Mouse (Mus musculus) hindbrain, embryonic 11.5 days (tissue): Measurements from ENCODE around the gene Sys1. TPM values are rescaled to one million over a fixed set of nuclear protein-coding genes. Genes with fewer than 3 reads are reported as not detected.

Experiments used
- ATAC-seq: fragments of 200-750 bp; cut with Nextera tagmentation; 2 replicates; pipeline ENCODE4 v1.8.0; 2017; ENCODE audit warnings: mild to moderate bottlenecking, moderate TSS enrichment, moderate library complexity; ENCODE audit not compliant: low FRiP score
- DNase-seq: peaks from one replicate; pipeline ENCODE4 v3.0.0-alpha.2; 2015; ENCODE audit warnings: low spot score
- H3K27ac ChIP-seq: fragments of 300-500 bp; sonication (generic); 2 replicates; pipeline ENCODE4 v1.5.1; 2014; ENCODE audit warnings: mild to moderate bottlenecking, low read depth, low read length
- H3K27me3 ChIP-seq: fragments of 300-500 bp; sonication (generic); 2 replicates; pipeline ENCODE4 v1.6.1; 2014; ENCODE audit warnings: mild to moderate bottlenecking, low read length, moderate library complexity, mixed read lengths; ENCODE audit not compliant: control insufficient read depth, insufficient read depth
- H3K36me3 ChIP-seq: fragments of 300-500 bp; sonication (generic); 2 replicates; pipeline ENCODE4 v1.6.1; 2014; ENCODE audit warnings: mild to moderate bottlenecking, low read length, moderate library complexity, mixed read lengths; ENCODE audit not compliant: control insufficient read depth, insufficient read depth
- H3K4me1 ChIP-seq: fragments of 300-500 bp; sonication (generic); replicated peaks from 2 replicates; pipeline ENCODE4 v1.6.1; 2014; ENCODE audit warnings: low read length, mixed read lengths; ENCODE audit not compliant: control insufficient read depth, insufficient read depth
- H3K4me2 ChIP-seq: fragments of 300-500 bp; sonication (generic); replicated peaks from 2 replicates; pipeline ENCODE4 v1.6.1; 2014; ENCODE audit warnings: mild to moderate bottlenecking, low read depth, low read length
- H3K4me3 ChIP-seq: fragments of 300-500 bp; sonication (generic); 2 replicates; pipeline ENCODE4 v1.5.1; 2014; ENCODE audit warnings: low read depth, low read length
- H3K9ac ChIP-seq: fragments of 300-500 bp; sonication (generic); 2 replicates; pipeline ENCODE4 v1.6.1; 2014; ENCODE audit warnings: low read depth, low read length
- H3K9me3 ChIP-seq: fragments of 300-500 bp; sonication (generic); 2 replicates; pipeline ENCODE4 v1.6.1; 2016; ENCODE audit warnings: low read length; ENCODE audit not compliant: control insufficient read depth
- WGBS: fragments of 180-500 bp; shearing (Covaris S2); extraction: QIAGEN DNeasy Blood & Tissue Kit; methylation state at CpG from one replicate; pipeline ENCODE4 v1.1.7; 2014; 5-methylcytosine and 5-hydroxymethylcytosine counted together
- polyA plus RNA-seq: library from polyadenylated mRNA; unstranded; fragments of >200 nt; fragmentation: Nextera tagmentation; extraction: Ambion mirVana; gene quantifications from 2 replicates; pipeline ENCODE4 v1.2.1, GENCODE M21; 2014

Gene Sys1
- polyA plus RNA-seq, 1 experiment from 2014 or later, result 72.2 TPM

DNA sequence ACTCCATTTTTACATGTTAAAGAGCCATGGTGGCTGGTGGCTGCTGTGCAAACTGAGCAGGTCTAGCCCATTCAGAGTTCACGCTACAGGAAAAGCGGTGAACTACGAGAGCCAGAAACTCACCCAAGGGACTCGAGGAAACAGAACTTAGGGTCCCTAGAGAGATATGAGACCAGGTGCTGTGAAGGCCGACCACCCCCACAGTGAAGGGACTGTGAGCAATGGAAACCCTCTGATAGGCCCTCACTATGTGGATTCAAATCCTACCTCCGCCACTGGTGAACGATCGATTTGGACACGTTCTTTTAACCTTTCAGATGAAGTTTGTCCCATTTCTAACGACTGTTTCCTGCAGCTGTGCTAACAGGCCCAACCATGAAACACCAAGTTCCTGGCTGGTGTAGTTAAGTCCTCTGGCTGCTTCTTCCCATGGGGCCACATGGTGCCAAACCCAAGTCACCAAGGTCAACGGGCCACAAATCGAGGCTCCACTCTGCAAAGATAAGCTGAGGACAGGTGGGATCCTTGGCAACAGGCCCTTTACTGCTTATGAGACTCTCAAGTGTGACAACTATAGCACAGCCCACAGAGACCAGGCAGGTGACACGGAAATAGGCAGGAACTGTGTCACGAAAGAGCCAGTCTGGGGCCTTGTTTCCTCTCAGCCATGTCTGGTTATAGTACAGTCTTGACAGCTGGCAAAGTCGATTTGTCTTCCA, 33.9 kb upstream of the Sys1 start:
- H3K9me3 ChIP-seq, result no peaks in the 10 kb centered on the region
- H3K27ac ChIP-seq, result no peak overlapping the region
- H3K4me1 ChIP-seq, result no peaks in the 10 kb centered on the region
- no peak overlapping the region for H3K4me2 ChIP-seq
- H3K4me3 ChIP-seq, result no peak overlapping the region
- ATAC-seq (no peak), DNase-seq (no peak)
- no peaks in the 10 kb centered on the region for H3K27me3 ChIP-seq
- WGBS, result 91% methylated on average over 15 of the region's 15 CpGs
- H3K36me3 ChIP-seq, result no peaks in the 10 kb centered on the region
- H3K9ac ChIP-seq, result no peak overlapping the region

GRCm38 (mm10) chr2:164423464-164423863, 33.3 kb upstream of the Sys1 start:
- Histone ChIP-seq H3K4me1 (no peaks in the 10 kb centered on the region), H3K36me3 (no peaks in the 10 kb centered on the region), H3K9me3 (no peaks in the 10 kb centered on the region), H3K4me3 (no peak overlapping the region), H3K27me3 (no peaks in the 10 kb centered on the region), H3K4me2 (no peak overlapping the region), H3K9ac (no peak overlapping the region), H3K27ac (no peak overlapping the region)
- no peak for ATAC-seq
- 89% methylated on average over 11 of the region's 11 CpGs for WGBS
- no peak for DNase-seq

GRCm38 (mm10) chr2:164424406-164424805, 32.4 kb upstream of the Sys1 start:
- no peak for ATAC-seq
- WGBS, result 90% methylated on average over 8 of the region's 8 CpGs
- H3K4me3 ChIP-seq, result no peak overlapping the region
- H3K27ac ChIP-seq, result no peak overlapping the region
- H3K36me3 ChIP-seq, result peaks cover 2% of the 10 kb centered on the region; the same call in 1 of the 2 replicates
- H3K9me3 ChIP-seq, result no peaks in the 10 kb centered on the region
- DNase-seq, result no peak
- H3K4me1 ChIP-seq, result no peaks in the 10 kb centered on the region
- no peaks in the 10 kb centered on the region for H3K27me3 ChIP-seq
- H3K4me2 ChIP-seq, result no peak overlapping the region
- no peak overlapping the region for H3K9ac ChIP-seq

DNA sequence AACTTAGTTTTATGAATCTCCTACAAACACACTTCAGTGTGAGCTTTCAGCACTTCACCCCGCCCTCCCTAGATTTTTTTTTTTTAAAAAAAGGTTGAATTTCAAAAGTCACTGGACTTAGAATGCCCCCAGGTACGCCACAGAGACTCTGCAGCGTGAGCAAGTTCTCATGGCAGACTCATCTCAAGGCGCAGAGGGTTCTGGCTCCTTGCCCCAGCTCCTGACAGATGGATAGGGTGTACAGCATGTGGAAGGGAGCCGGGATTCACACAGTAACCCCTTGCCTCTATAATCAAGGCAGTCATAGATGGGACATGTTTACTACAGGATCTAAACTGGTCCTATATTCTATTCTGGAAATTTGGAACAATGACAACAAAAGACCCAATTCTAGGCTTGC, 31.4 kb upstream of the Sys1 start:
- H3K9me3 ChIP-seq, result no peaks in the 10 kb centered on the region
- H3K27ac ChIP-seq, result no peak overlapping the region
- DNase-seq, result no peak
- no peak for ATAC-seq
- no peaks in the 10 kb centered on the region for H3K4me1 ChIP-seq
- H3K27me3 ChIP-seq, result no peaks in the 10 kb centered on the region
- H3K9ac ChIP-seq, result no peak overlapping the region
- no peak overlapping the region for H3K4me3 ChIP-seq
- WGBS, result 88% methylated on average over 5 of the region's 5 CpGs
- H3K36me3 ChIP-seq, result peaks cover 2% of the 10 kb centered on the region; the same call in 1 of the 2 replicates
- H3K4me2 ChIP-seq, result no peak overlapping the region

DNA sequence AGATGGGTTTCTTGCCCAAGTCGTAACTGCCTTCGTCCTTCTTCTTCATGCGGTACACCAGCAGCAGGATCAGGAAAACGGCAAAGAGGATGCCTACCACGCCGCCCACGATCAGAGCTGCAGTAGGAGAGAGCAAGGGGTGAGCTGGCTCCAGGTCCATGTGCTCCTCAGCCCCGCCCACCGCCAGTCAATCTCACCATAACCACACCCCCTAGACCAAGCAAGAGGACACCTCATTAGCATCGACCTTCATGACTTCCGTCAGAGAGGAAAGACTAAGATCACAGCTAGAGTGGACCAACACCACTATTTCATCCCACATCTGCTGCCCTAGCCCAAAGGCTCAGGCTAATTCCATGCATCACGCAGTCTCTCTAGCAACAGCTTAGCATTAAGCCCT, 30.6 kb upstream of the Sys1 start:
- Histone ChIP-seq H3K27ac (no peak overlapping the region), H3K27me3 (no peaks in the 10 kb centered on the region), H3K4me2 (no peak overlapping the region), H3K36me3 (peaks cover 2% of the 10 kb centered on the region; the same call in 1 of the 2 replicates), H3K9ac (no peak overlapping the region), H3K4me3 (no peak overlapping the region), H3K9me3 (no peaks in the 10 kb centered on the region), H3K4me1 (no peaks in the 10 kb centered on the region)
- DNase-seq, result peak; percentile 16
- 31% methylated on average over 12 of the region's 12 CpGs for WGBS
- ATAC-seq, result no peak

- DNase-seq (no peak), ATAC-seq (no peak)
- H3K4me3 ChIP-seq, result no peak overlapping the region
- no peak overlapping the region for H3K9ac ChIP-seq
- no peak overlapping the region for H3K27ac ChIP-seq
- no peaks in the 10 kb centered on the region for H3K4me1 ChIP-seq
- 89% methylated on average over 5 of the region's 5 CpGs for WGBS
- H3K4me2 ChIP-seq, result no peak overlapping the region
- H3K36me3 ChIP-seq, result peaks cover 2% of the 10 kb centered on the region; the same call in 1 of the 2 replicates
- H3K27me3 ChIP-seq, result no peaks in the 10 kb centered on the region
- no peaks in the 10 kb centered on the region for H3K9me3 ChIP-seq
These were observed 29.8 kb upstream of the Sys1 start for GRCm38 (mm10) chr2:164426952-164427351.

DNA sequence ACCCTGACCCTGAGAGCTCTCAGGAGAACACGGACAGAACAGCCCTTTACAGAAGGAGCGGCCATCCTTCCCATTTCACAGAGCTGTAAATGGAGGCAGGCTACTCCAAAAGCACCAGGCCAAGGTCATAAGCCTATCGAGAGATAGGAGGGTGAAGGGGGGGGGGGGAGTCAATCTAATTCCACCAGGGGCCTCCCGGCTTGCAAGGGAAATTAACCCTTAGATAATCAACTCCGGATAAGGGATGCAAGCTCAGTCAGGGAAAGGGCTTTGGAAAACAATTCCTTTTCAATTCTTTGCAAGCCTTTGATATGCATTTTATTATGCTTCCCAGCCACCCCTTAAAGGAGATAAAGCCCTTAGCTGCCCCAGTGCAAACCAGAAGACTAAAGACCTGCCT, 28.3 kb upstream of the Sys1 start:
- Histone ChIP-seq H3K4me2 (no peak overlapping the region), H3K4me1 (0 out of 2 replicates have a peak, but pooled peaks cover 5% of the 10 kb centered on the region), H3K9me3 (no peaks in the 10 kb centered on the region), H3K36me3 (peaks cover 2% of the 10 kb centered on the region; the same call in 1 of the 2 replicates), H3K27me3 (no peaks in the 10 kb centered on the region), H3K27ac (no peak overlapping the region), H3K9ac (no peak overlapping the region), H3K4me3 (no peak overlapping the region)
- DNase-seq (no peak), ATAC-seq (no peak)
- WGBS, result 48% methylated on average over 5 of the region's 5 CpGs

DNA sequence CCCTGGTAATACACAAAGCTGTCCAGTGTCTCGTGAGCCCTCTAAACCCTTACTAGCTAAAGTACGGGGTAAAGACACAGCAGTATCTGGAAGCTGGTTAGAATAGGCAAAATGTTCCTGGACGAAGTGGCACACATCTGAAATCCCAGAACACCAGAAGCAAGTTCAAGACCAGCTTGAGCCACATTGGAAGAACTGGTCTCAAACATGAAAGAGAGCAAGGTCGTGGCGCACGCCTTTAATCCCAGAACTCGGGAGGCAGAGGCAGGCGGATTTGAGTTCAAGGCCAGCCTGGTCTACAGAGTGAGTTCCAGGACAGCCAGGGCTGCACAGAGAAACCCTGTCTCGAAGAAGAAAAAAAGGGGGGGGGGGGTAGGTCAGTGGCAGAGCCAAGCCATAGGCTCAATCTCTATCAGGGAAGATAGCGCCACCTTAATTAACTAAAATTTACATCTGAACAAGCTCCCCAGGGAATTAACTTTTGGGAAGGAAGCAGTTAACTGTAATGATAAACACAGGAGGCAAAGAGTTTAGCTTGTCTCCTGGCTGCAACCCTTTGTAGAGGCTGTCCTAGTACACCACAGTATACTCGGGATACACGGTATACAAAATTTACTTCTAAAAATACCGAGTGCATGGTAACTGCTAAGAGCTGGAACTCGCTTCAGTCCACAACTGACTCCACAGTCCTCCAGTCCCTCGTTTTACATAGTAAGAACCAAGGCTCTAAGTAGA, 26.7 kb upstream of the Sys1 start:
- DNase-seq (no peak), ATAC-seq (no peak)
- Histone ChIP-seq H3K36me3 (peaks cover 2% of the 10 kb centered on the region; the same call in 1 of the 2 replicates), H3K27ac (no peak overlapping the region), H3K4me3 (no peak overlapping the region), H3K9me3 (no peaks in the 10 kb centered on the region), H3K27me3 (no peaks in the 10 kb centered on the region), H3K4me1 (0 out of 2 replicates have a peak, but pooled peaks cover 5% of the 10 kb centered on the region), H3K9ac (no peak overlapping the region), H3K4me2 (no peak overlapping the region)
- WGBS, result 42% methylated on average over 15 of the region's 15 CpGs
